Mouse (Mus musculus): ENCODE measurements around the gene Birc5. TPM values are rescaled to one million over a fixed set of nuclear protein-coding genes. Genes with fewer than 3 reads are reported as not detected.
"Not testable (repeated sequence)": the region's sequence is repeated elsewhere in the genome, so short reads cannot be mapped to it uniquely, and the experiment has no call there.

The Birc5 gene
- polyA plus RNA-seq, 1 experiment from 2014 or later = 14.9 TPM

DNA sequence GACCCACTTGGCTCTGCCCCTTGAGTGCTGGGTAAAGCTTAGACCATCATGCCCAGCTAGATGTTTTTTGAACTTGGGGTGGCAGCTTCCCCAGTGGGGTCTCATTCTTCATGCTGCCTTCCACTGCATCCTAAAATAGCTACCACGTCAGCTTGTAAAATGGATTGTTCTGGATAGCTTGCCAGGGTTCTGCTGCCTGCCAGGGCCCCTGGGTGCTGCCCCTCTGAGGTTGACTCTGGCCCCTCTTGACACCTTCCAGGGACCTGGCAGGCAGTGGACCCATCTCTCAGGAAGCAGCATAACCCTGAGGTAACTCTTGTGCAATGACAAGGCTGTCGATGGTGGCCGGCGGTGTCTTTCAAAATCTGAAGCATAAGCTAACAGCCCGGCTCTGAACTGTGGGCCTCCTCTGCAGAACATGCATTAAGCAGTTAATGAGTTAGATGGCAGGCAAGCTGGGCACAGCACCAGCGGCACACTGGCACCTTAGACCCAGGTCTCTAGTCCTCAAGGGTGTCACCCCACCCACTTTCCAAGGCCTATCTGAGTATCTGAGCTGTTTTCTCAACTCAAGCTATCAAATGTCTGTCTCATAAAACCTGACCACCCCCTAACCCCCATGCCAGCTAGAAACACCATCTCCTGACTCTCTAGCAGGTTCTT lies 34.2 kb upstream of the Birc5 start:
- Histone ChIP-seq H3K36me3 (ENCODE audit: control insufficient read depth, insufficient read depth, low read length) (no peaks in the 10 kb centered on the region), H3K4me1 (ENCODE audit: control insufficient read depth, insufficient read depth, low read length) (no peaks in the 10 kb centered on the region), H3K4me2 (ENCODE audit: low read depth, low read length) (no peak overlapping the region), H3K4me3 (ENCODE audit: low read depth, low read length) (no peak overlapping the region), H3K27me3 (ENCODE audit: control insufficient read depth, insufficient read depth, low read length) (peaks cover 3% of the 10 kb centered on the region; the same call in 1 of the 2 replicates), H3K9me3 (ENCODE audit: control insufficient read depth, low read length) (no peaks in the 10 kb centered on the region), H3K9ac (replicated peaks; ENCODE audit: low read depth, low read length) (no peak overlapping the region), H3K27ac (ENCODE audit: low read depth, low read length) (no peak overlapping the region)
- no peak for ATAC-seq (ENCODE audit: low read depth)
- WGBS = 91% methylated on average over 6 of the region's 6 CpGs

DNA sequence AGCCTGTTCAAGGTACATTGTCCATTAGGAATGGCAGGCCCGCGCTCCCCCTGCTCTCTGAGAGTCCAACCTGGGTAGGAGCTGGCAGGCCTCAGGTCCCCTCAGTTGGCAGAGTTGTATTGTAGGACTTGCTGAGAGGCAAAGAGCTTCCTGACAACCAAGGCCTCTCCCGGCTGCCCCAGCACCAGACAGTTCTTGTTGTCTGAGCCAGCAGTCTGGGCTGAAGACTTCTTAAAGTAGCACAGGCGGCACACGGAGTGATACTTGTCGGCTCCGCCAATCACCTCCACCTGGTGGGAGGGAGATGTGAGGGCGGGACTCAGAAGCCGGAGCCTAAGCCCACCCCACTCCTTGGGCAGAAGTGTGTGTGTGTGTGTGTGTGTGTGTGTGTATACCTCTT lies 33.2 kb upstream of the Birc5 start:
- WGBS = 94% methylated on average over 9 of the region's 9 CpGs
- not testable (repeated sequence) for H3K9ac ChIP-seq (replicated peaks; ENCODE audit: low read depth, low read length); H3K4me1 ChIP-seq (ENCODE audit: control insufficient read depth, insufficient read depth, low read length); H3K9me3 ChIP-seq (ENCODE audit: control insufficient read depth, low read length); H3K36me3 ChIP-seq (ENCODE audit: control insufficient read depth, insufficient read depth, low read length); H3K4me2 ChIP-seq (ENCODE audit: low read depth, low read length); H3K27me3 ChIP-seq (ENCODE audit: control insufficient read depth, insufficient read depth, low read length); ATAC-seq (ENCODE audit: low read depth); H3K27ac ChIP-seq (ENCODE audit: low read depth, low read length); H3K4me3 ChIP-seq (ENCODE audit: low read depth, low read length)

DNA sequence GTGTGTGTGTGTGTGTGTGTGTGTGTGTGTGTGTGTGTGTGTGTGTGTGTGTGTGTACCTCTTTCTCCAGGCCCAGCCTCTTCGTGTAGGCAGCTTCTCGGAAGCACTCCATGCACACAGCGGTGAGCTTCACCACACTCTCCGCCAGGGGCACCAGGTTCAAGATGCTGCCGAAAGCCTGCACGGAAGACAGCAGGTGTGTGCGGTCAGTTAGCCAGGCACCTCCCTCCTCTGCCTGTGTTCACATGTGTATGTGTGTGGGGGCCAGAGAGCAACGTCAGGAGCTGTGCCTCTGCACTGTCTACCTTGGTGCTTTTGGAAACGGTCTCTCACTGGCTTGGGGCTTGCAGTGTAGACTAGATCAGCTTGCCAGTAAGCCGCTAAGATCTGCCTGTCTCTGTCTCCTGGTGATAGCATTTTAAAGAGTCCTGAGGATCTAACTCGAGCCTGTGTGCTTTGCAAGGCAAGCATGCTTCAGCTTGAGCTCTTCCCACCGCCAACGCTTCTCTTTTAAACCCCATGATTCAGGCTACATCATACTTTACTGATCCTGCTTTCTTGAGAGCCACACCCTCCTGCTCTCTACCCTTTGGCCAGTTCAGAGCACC lies 32.6 kb upstream of the Birc5 start:
- WGBS = 91% methylated on average over 11 of the region's 13 CpGs
- Histone ChIP-seq H3K36me3 (ENCODE audit: control insufficient read depth, insufficient read depth, low read length) (no peaks in the 10 kb centered on the region), H3K9ac (replicated peaks; ENCODE audit: low read depth, low read length) (no peak overlapping the region), H3K27ac (ENCODE audit: low read depth, low read length) (no peak overlapping the region), H3K27me3 (ENCODE audit: control insufficient read depth, insufficient read depth, low read length) (no peaks in the 10 kb centered on the region), H3K4me1 (ENCODE audit: control insufficient read depth, insufficient read depth, low read length) (no peaks in the 10 kb centered on the region), H3K4me2 (ENCODE audit: low read depth, low read length) (no peak overlapping the region), H3K4me3 (ENCODE audit: low read depth, low read length) (no peak overlapping the region), H3K9me3 (ENCODE audit: control insufficient read depth, low read length) (no peaks in the 10 kb centered on the region)
- ATAC-seq (ENCODE audit: low read depth) = no peak

DNA sequence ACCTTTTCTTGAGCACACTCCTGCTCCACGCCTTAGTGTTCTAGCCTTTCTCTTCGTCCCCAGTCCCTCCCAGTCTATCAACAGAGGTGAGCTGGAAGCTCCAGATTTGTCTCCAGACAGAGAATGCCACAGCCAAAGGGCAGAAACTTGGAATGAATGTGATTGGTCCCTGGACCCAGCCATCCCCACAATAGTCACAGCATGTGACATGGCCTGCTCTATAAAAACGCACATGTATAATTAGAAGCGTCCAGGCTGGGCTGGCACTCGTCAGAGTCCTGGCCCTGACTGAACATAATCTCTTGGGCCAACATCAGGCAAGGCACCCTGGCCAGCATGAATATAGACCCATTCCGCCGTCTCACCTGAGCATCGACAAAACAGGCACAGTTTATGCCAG lies 30.0 kb upstream of the Birc5 start:
- Histone ChIP-seq H3K9ac (replicated peaks; ENCODE audit: low read depth, low read length) (no peak overlapping the region), H3K4me2 (ENCODE audit: low read depth, low read length) (no peak overlapping the region), H3K27ac (ENCODE audit: low read depth, low read length) (no peak overlapping the region), H3K4me3 (ENCODE audit: low read depth, low read length) (no peak overlapping the region), H3K36me3 (ENCODE audit: control insufficient read depth, insufficient read depth, low read length) (no peaks in the 10 kb centered on the region), H3K27me3 (ENCODE audit: control insufficient read depth, insufficient read depth, low read length) (no peaks in the 10 kb centered on the region), H3K4me1 (ENCODE audit: control insufficient read depth, insufficient read depth, low read length) (0 out of 2 replicates have a peak, but pooled peaks cover 3% of the 10 kb centered on the region), H3K9me3 (ENCODE audit: control insufficient read depth, low read length) (no peaks in the 10 kb centered on the region)
- 60% methylated on average over 8 of the region's 8 CpGs for WGBS
- no peak for ATAC-seq (ENCODE audit: low read depth)

DNA sequence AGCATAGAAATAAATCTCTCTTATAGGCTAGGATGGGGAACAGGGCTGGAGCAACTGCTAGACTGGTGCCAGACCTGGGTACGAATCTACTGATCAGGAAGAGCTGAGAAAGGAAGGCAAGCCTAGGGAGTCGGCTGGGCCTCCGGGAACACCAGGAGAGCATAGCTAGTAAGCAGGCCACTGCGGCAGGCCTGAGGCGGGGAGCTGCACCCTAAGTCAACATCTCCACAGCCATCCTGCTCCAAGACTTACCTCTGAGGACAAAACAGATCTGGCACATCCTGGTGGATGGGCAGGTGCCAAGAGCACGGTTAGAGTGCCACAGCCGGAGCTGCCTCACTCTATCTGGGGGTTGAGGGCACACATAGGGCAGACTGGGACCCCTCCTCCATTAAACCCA lies 28.9 kb upstream of the Birc5 start:
- H3K4me2 ChIP-seq (ENCODE audit: low read depth, low read length) = no peak overlapping the region
- H3K27ac ChIP-seq (ENCODE audit: low read depth, low read length) = no peak overlapping the region
- H3K4me1 ChIP-seq (ENCODE audit: control insufficient read depth, insufficient read depth, low read length) = peaks cover 10% of the 10 kb centered on the region; the same call in 1 of the 2 replicates
- WGBS = 95% methylated on average over 7 of the region's 7 CpGs
- no peak overlapping the region for H3K9ac ChIP-seq (replicated peaks; ENCODE audit: low read depth, low read length)
- no peaks in the 10 kb centered on the region for H3K36me3 ChIP-seq (ENCODE audit: control insufficient read depth, insufficient read depth, low read length)
- H3K9me3 ChIP-seq (ENCODE audit: control insufficient read depth, low read length) = no peaks in the 10 kb centered on the region
- no peaks in the 10 kb centered on the region for H3K27me3 ChIP-seq (ENCODE audit: control insufficient read depth, insufficient read depth, low read length)
- H3K4me3 ChIP-seq (ENCODE audit: low read depth, low read length) = no peak overlapping the region
- no peak for ATAC-seq (ENCODE audit: low read depth)

DNA sequence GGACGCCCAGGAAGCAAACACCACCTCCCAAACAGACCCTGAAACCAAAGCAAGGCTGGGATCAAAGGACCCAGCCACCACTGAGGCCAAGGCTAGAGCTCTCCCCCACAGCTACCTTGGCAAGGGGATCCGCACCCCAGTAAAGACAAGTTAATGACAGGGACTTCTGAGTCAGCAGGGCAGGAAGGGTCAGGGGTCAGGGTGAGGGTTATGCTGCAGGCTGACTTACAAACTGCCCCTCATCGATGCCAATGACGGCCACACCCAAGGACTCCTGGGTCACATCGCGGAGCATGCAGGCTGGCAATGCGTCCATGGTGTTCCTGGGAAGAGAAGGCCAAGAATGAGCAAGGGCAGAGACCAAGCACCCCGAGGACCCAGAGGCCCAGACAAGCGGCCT lies 27.2 kb upstream of the Birc5 start:
- WGBS = 92% methylated on average over 9 of the region's 9 CpGs

DNA sequence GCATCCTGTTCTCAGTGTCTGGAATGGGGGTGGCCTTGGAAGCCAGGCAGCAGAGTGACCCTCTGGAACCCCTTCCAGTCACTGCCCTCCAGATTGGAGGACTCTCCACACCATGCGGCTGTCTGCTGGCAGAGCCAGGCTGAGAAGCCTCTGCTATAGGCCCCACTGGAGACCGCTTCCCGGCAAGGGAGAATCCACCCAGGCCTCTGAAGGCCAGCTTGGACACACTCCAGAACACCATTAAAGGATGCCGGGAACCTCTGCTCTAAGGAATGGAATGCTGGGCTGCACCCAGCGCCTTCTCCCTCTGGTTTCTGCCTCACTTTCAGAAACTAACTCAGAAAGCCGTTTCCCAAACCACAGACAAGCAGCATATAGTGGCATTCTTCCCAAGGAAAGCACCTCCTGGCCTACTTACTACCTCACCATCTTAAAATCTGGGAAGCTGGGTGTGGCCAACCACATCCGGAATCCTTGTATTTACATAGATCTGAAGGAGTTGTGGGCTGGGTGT lies 26.3 kb upstream of the Birc5 start:
- no peak for ATAC-seq (ENCODE audit: low read depth)
- Histone ChIP-seq H3K4me2 (ENCODE audit: low read depth, low read length) (no peak overlapping the region), H3K27me3 (ENCODE audit: control insufficient read depth, insufficient read depth, low read length) (no peaks in the 10 kb centered on the region), H3K9me3 (ENCODE audit: control insufficient read depth, low read length) (no peaks in the 10 kb centered on the region), H3K27ac (ENCODE audit: low read depth, low read length) (no peak overlapping the region), H3K4me1 (ENCODE audit: control insufficient read depth, insufficient read depth, low read length) (peaks cover 21% of the 10 kb centered on the region), H3K36me3 (ENCODE audit: control insufficient read depth, insufficient read depth, low read length) (no peaks in the 10 kb centered on the region), H3K9ac (replicated peaks; ENCODE audit: low read depth, low read length) (no peak overlapping the region), H3K4me3 (ENCODE audit: low read depth, low read length) (no peak overlapping the region)
- 79% methylated on average over 7 of the region's 7 CpGs for WGBS

More for the DNA sequence above, 27.2 kb upstream of the Birc5 start:
- Histone ChIP-seq H3K9ac (replicated peaks; ENCODE audit: low read depth, low read length) (no peak overlapping the region), H3K9me3 (ENCODE audit: control insufficient read depth, low read length) (no peaks in the 10 kb centered on the region), H3K36me3 (ENCODE audit: control insufficient read depth, insufficient read depth, low read length) (no peaks in the 10 kb centered on the region), H3K4me2 (ENCODE audit: low read depth, low read length) (no peak overlapping the region), H3K27ac (ENCODE audit: low read depth, low read length) (no peak overlapping the region), H3K4me3 (ENCODE audit: low read depth, low read length) (no peak overlapping the region), H3K4me1 (ENCODE audit: control insufficient read depth, insufficient read depth, low read length) (peaks cover 21% of the 10 kb centered on the region), H3K27me3 (ENCODE audit: control insufficient read depth, insufficient read depth, low read length) (no peaks in the 10 kb centered on the region)
- ATAC-seq (ENCODE audit: low read depth) = no peak

DNA sequence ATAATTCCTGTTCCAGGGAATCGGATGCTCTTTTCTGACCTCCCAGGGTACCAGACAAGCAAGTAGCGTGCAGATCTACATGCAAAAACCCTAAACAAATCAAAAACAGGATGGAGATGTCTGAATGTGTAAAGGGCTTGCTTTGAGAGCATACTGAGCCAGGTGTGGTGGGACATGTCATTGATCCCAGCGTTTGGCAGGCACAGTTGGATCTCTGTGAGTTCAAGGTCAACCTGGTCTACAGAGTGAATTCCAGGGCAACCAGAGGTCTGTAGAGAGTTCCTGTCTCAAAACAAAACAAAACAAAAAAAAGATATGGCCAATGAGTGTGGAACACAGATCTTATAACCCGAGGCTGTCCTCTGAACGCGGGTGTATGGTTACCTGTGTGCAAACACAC lies 25.6 kb upstream of the Birc5 start:
- no peak overlapping the region for H3K4me3 ChIP-seq (ENCODE audit: low read depth, low read length)
- 95% methylated on average over 6 of the region's 6 CpGs for WGBS
- H3K4me2 ChIP-seq (ENCODE audit: low read depth, low read length) = no peak overlapping the region
- H3K9me3 ChIP-seq (ENCODE audit: control insufficient read depth, low read length) = no peaks in the 10 kb centered on the region
- H3K27me3 ChIP-seq (ENCODE audit: control insufficient read depth, insufficient read depth, low read length) = no peaks in the 10 kb centered on the region
- no peak for ATAC-seq (ENCODE audit: low read depth)
- no peak overlapping the region for H3K27ac ChIP-seq (ENCODE audit: low read depth, low read length)
- H3K4me1 ChIP-seq (ENCODE audit: control insufficient read depth, insufficient read depth, low read length) = peaks cover 21% of the 10 kb centered on the region
- no peaks in the 10 kb centered on the region for H3K36me3 ChIP-seq (ENCODE audit: control insufficient read depth, insufficient read depth, low read length)
- H3K9ac ChIP-seq (replicated peaks; ENCODE audit: low read depth, low read length) = no peak overlapping the region

All from neural tube, embryonic 14.5 days (tissue).